Mouse (Mus musculus) E14TG2a.4 (cell line): Measurements from ENCODE around the gene 2010109A12Rik.

Experiments
- CTCF ChIP-seq: conservative IDR thresholded peaks from 2 replicates; pipeline ENCODE4 v1.5.1; 2014; ENCODE audit warnings: low read length
- NANOG ChIP-seq: IDR thresholded peaks from 2 replicates; pipeline ENCODE4 v1.6.1; 2014; ENCODE audit warnings: borderline replicate concordance, low read length, mixed read lengths

DNA sequence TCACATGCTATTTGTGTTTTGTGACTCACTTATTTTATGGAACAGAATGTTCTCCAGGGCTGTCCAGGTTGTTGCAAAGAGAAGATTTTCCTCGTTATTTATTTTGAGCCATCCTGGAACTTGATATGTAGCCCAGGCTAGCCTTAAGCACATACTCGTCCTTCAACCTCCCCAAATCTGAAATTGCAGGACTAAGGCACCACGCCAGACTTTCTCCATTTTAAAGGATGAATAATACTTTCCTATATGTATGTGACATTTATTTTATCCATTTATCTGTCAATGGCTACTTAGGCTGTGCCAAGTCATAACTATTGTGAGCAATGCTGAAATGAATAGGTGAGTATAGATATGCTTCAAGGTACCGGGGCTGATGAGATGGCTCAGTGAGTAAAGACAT is 30.2 kb downstream of the 2010109A12Rik start:
- TF ChIP-seq CTCF = no peak
- no peak for TF ChIP-seq NANOG
